Mouse (Mus musculus): ENCODE data around the gene Epha5.
A peak's percentile ranks its signal among the peaks of the same experiment; 100 is the strongest.

The Epha5 gene

GRCm38 (mm10) chr5:84313619-84314018 is 103.6 kb downstream of the Epha5 start:
- no peak for DNase-seq (ENCODE audit: low read depth, low spot score)

- DNase-seq (ENCODE audit: low read depth, low spot score): peak; percentile 34
These were observed 118.1 kb downstream of the Epha5 start for GRCm38 (mm10) chr5:84298878-84299736.

GRCm38 (mm10) chr5:84289429-84289977 is 127.7 kb downstream of the Epha5 start:
- no peak for DNase-seq (ENCODE audit: low read depth, low spot score)

GRCm38 (mm10) chr5:84281290-84282017 is 135.7 kb downstream of the Epha5 start:
- DNase-seq (ENCODE audit: low read depth, low spot score): no peak

- DNase-seq (ENCODE audit: low read depth, low spot score): no peak
These were observed 140.2 kb downstream of the Epha5 start for GRCm38 (mm10) chr5:84276996-84277395.

GRCm38 (mm10) chr5:84265407-84265806 is 151.8 kb downstream of the Epha5 start:
- DNase-seq (ENCODE audit: low read depth, low spot score): no peak

GRCm38 (mm10) chr5:84263999-84264398 is 153.2 kb downstream of the Epha5 start:
- DNase-seq (ENCODE audit: low read depth, low spot score): peak; percentile 1

- DNase-seq (ENCODE audit: low read depth, low spot score): no peak
These were observed 187.2 kb downstream of the Epha5 start for GRCm38 (mm10) chr5:84229971-84230370.

GRCm38 (mm10) chr5:84208609-84209008 is 208.6 kb downstream of the Epha5 start:
- DNase-seq (ENCODE audit: low read depth, low spot score): no peak

- DNase-seq (ENCODE audit: low read depth, low spot score): no peak
These were observed 223.8 kb downstream of the Epha5 start for GRCm38 (mm10) chr5:84193348-84193747.

GRCm38 (mm10) chr5:84184189-84184588 is 233.0 kb downstream of the Epha5 start:
- DNase-seq (ENCODE audit: low read depth, low spot score): no peak

GRCm38 (mm10) chr5:84153095-84153494 is 264.1 kb downstream of the Epha5 start:
- DNase-seq (ENCODE audit: low read depth, low spot score): no peak

GRCm38 (mm10) chr5:84142138-84142537 is 275.0 kb downstream of the Epha5 start:
- no peak for DNase-seq (ENCODE audit: low read depth, low spot score)

- no peak for DNase-seq (ENCODE audit: low read depth, low spot score)
These were observed 321.2 kb downstream of the Epha5 start for GRCm38 (mm10) chr5:84095947-84096346.

- no peak for DNase-seq (ENCODE audit: low read depth, low spot score)
These were observed 335.9 kb downstream of the Epha5 start for GRCm38 (mm10) chr5:84081321-84081720.

GRCm38 (mm10) chr5:84070976-84071375 is 346.2 kb downstream of the Epha5 start:
- no peak for DNase-seq (ENCODE audit: low read depth, low spot score)

GRCm38 (mm10) chr5:84053880-84054279 is 363.3 kb downstream of the Epha5 start:
- no peak for DNase-seq (ENCODE audit: low read depth, low spot score)

- no peak for DNase-seq (ENCODE audit: low read depth, low spot score)
These were observed 379.8 kb downstream of the Epha5 start for GRCm38 (mm10) chr5:84037250-84037963.

All from R1 (cell line).